Mouse (Mus musculus) lung, adult 2 months (tissue): ENCODE measurements at regions not wholly inside any gene's neighbourhood (a gene's known extent, or its start where the extent isn't known, plus 50 kb on each side); places are given as distances from the start of the nearest gene placed in this dataset.

Experiments used
- DNase-seq: peaks from one replicate; pipeline ENCODE4 v3.0.0; 2022
- H3K4me1 ChIP-seq: fragments of 200-500 bp; 2 replicates; pipeline ENCODE4 v1.6.1; 2011; ENCODE audit warnings: low read length; ENCODE audit not compliant: control insufficient read depth, insufficient read depth
- H3K4me3 ChIP-seq: fragments of 200-500 bp; replicated peaks from 2 replicates; pipeline ENCODE3; 2011; ENCODE audit warnings: low read depth, mild to moderate bottlenecking, control low read depth, low read length; ENCODE audit errors: extremely low read depth
- CTCF ChIP-seq: fragments of 200-500 bp; IDR thresholded peaks from 2 replicates; pipeline ENCODE4 v1.5.1; 2011; ENCODE audit warnings: mild to moderate bottlenecking, low read length, control low read depth; ENCODE audit not compliant: insufficient read depth
- POLR2A ChIP-seq: fragments of 200-500 bp; IDR thresholded peaks from 2 replicates; pipeline ENCODE4 v1.6.1; 2011; ENCODE audit warnings: low read depth, mild to moderate bottlenecking, control low read depth, low read length, borderline replicate concordance; ENCODE audit errors: extremely low read depth
- WGBS: fragments of 180-500 bp; shearing (Covaris S2); methylation state at CpG from one replicate; pipeline ENCODE4 v1.1.7; 2018; 5-methylcytosine and 5-hydroxymethylcytosine counted together

GRCm38 (mm10) chr3:150954897-150955296 is 482.8 kb upstream of the Adgrl4 start:
- WGBS = 47% methylated on average over 1 of the region's 1 CpGs
- DNase-seq = no peak
- H3K4me1 ChIP-seq = no peaks in the 10 kb centered on the region
- H3K4me3 ChIP-seq = no peak overlapping the region
- TF ChIP-seq CTCF (no peak), POLR2A (no peak)

GRCm38 (mm10) chr3:150999652-151000051 is 438.0 kb upstream of the Adgrl4 start:
- TF ChIP-seq POLR2A (no peak), CTCF (no peak)
- Histone ChIP-seq H3K4me1 (no peaks in the 10 kb centered on the region), H3K4me3 (no peak overlapping the region)
- WGBS = 91% methylated on average over 2 of the region's 2 CpGs
- DNase-seq = no peak

GRCm38 (mm10) chr3:151000217-151000616 is 437.5 kb upstream of the Adgrl4 start:
- 25% methylated on average over 5 of the region's 5 CpGs for WGBS
- TF ChIP-seq POLR2A = no peak
- no peak for TF ChIP-seq CTCF
- Histone ChIP-seq H3K4me3 (no peak overlapping the region), H3K4me1 (no peaks in the 10 kb centered on the region)
- no peak for DNase-seq

GRCm38 (mm10) chr3:151001881-151002412 is 435.7 kb upstream of the Adgrl4 start:
- TF ChIP-seq POLR2A (no peak), CTCF (no peak)
- no peak for DNase-seq
- no peak overlapping the region for H3K4me3 ChIP-seq
- WGBS = 21% methylated on average over 6 of the region's 6 CpGs
- no peaks in the 10 kb centered on the region for H3K4me1 ChIP-seq

GRCm38 (mm10) chr3:151003524-151003923 is 434.2 kb upstream of the Adgrl4 start:
- Histone ChIP-seq H3K4me1 (no peaks in the 10 kb centered on the region), H3K4me3 (no peak overlapping the region)
- no peak for DNase-seq
- no peak for TF ChIP-seq CTCF
- TF ChIP-seq POLR2A = no peak
- 86% methylated on average over 3 of the region's 3 CpGs for WGBS

GRCm38 (mm10) chr3:151003990-151004389 is 433.7 kb upstream of the Adgrl4 start:
- H3K4me3 ChIP-seq = no peak overlapping the region
- no peaks in the 10 kb centered on the region for H3K4me1 ChIP-seq
- 76% methylated on average over 6 of the region's 6 CpGs for WGBS
- TF ChIP-seq CTCF = no peak
- no peak for TF ChIP-seq POLR2A
- no peak for DNase-seq

GRCm38 (mm10) chr3:151020014-151020413 is 417.7 kb upstream of the Adgrl4 start:
- H3K4me1 ChIP-seq = no peaks in the 10 kb centered on the region
- TF ChIP-seq CTCF = no peak
- TF ChIP-seq POLR2A = no peak
- H3K4me3 ChIP-seq = no peak overlapping the region
- 55% methylated on average over 3 of the region's 3 CpGs for WGBS
- no peak for DNase-seq

GRCm38 (mm10) chr3:151057491-151057890 is 380.2 kb upstream of the Adgrl4 start:
- DNase-seq = no peak
- Histone ChIP-seq H3K4me1 (no peaks in the 10 kb centered on the region), H3K4me3 (no peak overlapping the region)
- TF ChIP-seq POLR2A (no peak), CTCF (no peak)
- WGBS = 68% methylated on average over 3 of the region's 3 CpGs

- no peak for DNase-seq
- H3K4me1 ChIP-seq = no peaks in the 10 kb centered on the region
- H3K4me3 ChIP-seq = no peak overlapping the region
- no peak for TF ChIP-seq CTCF
- TF ChIP-seq POLR2A = no peak
Observed at GRCm38 (mm10) chr3:151072322-151072721, 365.4 kb upstream of the Adgrl4 start.

- WGBS = 67% methylated on average over 3 of the region's 3 CpGs
Observed at GRCm38 (mm10) chr3:151116831-151117230, 320.9 kb upstream of the Adgrl4 start.

More at GRCm38 (mm10) chr3:151116831-151117230, 320.9 kb upstream of the Adgrl4 start:
- DNase-seq = no peak
- Histone ChIP-seq H3K4me1 (no peaks in the 10 kb centered on the region), H3K4me3 (no peak overlapping the region)
- no peak for TF ChIP-seq CTCF
- no peak for TF ChIP-seq POLR2A
